Mouse (Mus musculus) hindbrain, embryonic 10.5 days (tissue): ENCODE results near the gene Podxl. TPM values are rescaled to one million over a fixed set of nuclear protein-coding genes. Genes with fewer than 3 reads are reported as not detected.
A peak's percentile ranks its signal among the peaks of the same experiment; 100 is the strongest.
"Not testable (repeated sequence)": the region's sequence is repeated elsewhere in the genome, so short reads cannot be mapped to it uniquely, and the experiment has no call there.

Experiments used
- DNase-seq: peaks from one replicate; pipeline ENCODE4 v3.0.0-alpha.2; 2017; ENCODE audit warnings: low spot score
- H3K27ac ChIP-seq: fragments of 300-500 bp; sonication (generic); 2 replicates; pipeline ENCODE4 v1.5.1; 2016; ENCODE audit warnings: mild to moderate bottlenecking, moderate library complexity
- H3K27me3 ChIP-seq: fragments of 300-500 bp; sonication (generic); 2 replicates; pipeline ENCODE4 v1.6.1; 2016; ENCODE audit warnings: mild to moderate bottlenecking; ENCODE audit not compliant: poor library complexity, insufficient read depth, severe bottlenecking
- H3K36me3 ChIP-seq: fragments of 300-500 bp; sonication (generic); 2 replicates; pipeline ENCODE4 v1.6.1; 2016; ENCODE audit warnings: mild to moderate bottlenecking, moderate library complexity
- H3K4me1 ChIP-seq: fragments of 300-500 bp; sonication (generic); replicated peaks from 2 replicates; pipeline ENCODE4 v1.6.1; 2016; ENCODE audit warnings: mild to moderate bottlenecking
- H3K4me3 ChIP-seq: fragments of 300-500 bp; sonication (generic); 2 replicates; pipeline ENCODE4 v1.5.1; 2016; ENCODE audit warnings: mild to moderate bottlenecking, moderate library complexity
- H3K9me3 ChIP-seq: fragments of 300-500 bp; sonication (generic); 2 replicates; pipeline ENCODE4 v1.6.1; 2016; ENCODE audit warnings: mild to moderate bottlenecking, moderate library complexity
- WGBS: fragments of 180-500 bp; shearing (Covaris S2); methylation state at CpG from one replicate; pipeline ENCODE4 v1.1.7; 2016; 5-methylcytosine and 5-hydroxymethylcytosine counted together
- polyA plus RNA-seq: library from polyadenylated mRNA; unstranded; fragments of >200 nt; fragmentation: Nextera tagmentation; extraction: Ambion mirVana; gene quantifications from 2 replicates; pipeline ENCODE4 v1.2.1, GENCODE M21; 2016

Podxl gene
- polyA plus RNA-seq, 1 experiment from 2014 or later = 16.2 TPM

DNA sequence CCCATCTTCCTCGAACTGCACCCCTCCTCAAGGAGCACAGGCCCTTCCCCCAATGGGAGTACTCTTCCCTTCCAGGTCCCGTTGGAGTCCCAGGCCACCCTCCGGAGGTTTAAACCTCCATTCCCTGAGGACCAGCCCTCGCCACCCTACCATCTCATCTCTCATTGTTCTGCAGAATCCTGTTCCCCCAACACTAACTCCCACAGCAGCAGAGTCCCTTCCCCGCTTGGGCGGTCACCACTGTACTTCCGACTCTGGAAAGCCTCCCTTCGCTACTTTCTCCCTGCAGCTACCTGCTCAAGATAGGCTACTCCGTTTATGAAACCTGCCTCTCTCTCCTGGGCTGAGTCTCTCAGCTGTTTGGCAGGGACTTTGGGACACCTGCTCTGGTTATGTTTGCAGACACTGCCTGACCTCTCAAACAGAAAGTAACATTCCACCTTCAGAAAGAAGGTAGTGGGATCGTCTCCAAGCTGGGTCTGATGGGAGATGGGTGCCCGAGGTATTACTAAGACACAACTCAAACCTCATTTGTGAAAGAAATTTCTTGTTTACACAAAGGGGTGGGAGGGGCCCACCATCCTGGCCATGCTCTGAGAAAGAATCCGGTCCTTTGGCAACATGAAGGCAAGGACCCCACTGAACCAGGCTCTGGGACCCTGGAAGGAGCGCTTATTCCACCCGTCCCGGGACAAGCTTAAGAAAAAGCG, 1.3 kb downstream of the Podxl start:
- Histone ChIP-seq H3K9me3 (no peaks in the 10 kb centered on the region), H3K27me3 (peaks cover 45% of the 10 kb centered on the region), H3K4me1 (peaks cover 66% of the 10 kb centered on the region), H3K36me3 (no peaks in the 10 kb centered on the region; the same call in 1 of the 2 replicates), H3K27ac (peak overlapping the region; percentile 94), H3K4me3 (peak overlapping the region; percentile 84)
- DNase-seq = peak; percentile 40
- WGBS = 2% methylated on average over 16 of the region's 16 CpGs

DNA sequence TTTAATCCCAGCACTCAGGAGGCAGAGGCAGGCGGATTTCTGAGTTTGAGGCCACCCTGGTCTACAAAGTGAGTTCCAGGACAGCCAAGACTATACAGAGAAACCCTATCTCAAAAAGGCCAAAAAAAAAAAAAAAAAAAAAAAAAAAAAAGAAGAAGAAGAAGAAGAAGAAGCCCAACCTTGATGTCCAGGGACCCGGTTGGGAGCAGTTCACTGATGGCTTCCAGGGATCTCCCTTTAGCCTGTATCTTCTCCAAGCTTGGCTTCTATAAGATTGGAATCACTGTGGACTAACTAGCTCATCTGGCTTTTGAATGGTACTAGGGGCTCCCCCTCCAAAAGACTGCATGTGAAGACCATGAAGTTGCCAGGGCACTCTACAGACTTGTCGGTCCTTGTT, 1.8 kb downstream of the Podxl start:
- not testable (repeated sequence) for DNase-seq, H3K9me3 ChIP-seq, H3K36me3 ChIP-seq
- WGBS = 41% methylated on average over 3 of the region's 3 CpGs
- Histone ChIP-seq H3K27ac (peak overlapping the region; percentile 94), H3K4me3 (peak overlapping the region; percentile 84), H3K4me1 (peaks cover 60% of the 10 kb centered on the region), H3K27me3 (peaks cover 42% of the 10 kb centered on the region)

DNA sequence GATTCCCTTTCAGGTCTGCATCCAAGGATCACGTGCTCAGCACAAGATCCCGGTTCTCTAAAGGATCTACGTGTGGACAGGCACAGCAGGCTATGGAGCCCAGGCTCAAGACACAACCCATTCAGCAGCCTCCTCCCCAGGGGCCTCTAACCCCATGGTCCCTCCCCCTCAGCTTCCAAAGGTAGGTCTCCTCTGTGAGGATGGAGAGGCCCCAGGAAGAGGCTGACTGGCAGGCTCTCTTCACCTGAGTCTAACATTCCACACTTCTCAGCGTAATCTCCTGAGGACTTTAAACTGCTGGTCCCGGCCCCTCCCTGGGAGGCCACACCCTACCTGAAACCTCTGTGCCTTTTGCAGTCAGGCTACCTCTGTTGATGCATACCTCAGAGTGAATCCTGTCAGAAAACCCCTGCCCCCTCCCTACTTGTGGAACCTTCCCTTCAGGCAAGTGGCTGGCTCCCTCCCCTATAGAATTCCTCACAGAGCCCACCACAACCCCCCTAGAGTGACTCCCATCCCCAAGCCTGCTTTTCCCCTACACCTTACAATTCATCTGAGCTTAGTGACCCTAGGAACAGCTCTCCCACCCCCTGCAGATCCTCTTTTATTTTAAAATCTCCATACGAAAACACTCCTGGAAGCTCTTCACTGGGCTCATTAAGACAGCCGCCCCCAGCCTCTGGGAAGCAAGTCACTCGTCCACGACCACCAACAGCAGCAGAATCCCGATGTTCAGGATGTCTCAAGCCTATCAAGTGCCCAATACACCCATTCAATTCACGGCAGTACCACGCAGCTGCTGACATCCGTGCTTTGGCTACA, 3.4 kb downstream of the Podxl start:
- 8% methylated on average over 13 of the region's 13 CpGs for WGBS
- Histone ChIP-seq H3K27me3 (peaks cover 33% of the 10 kb centered on the region), H3K4me1 (peaks cover 58% of the 10 kb centered on the region), H3K27ac (peak overlapping the region; percentile 57), H3K9me3 (no peaks in the 10 kb centered on the region), H3K4me3 (peak overlapping the region; percentile 26), H3K36me3 (peaks cover under 1% of the 10 kb centered on the region; the same call in 1 of the 2 replicates)
- DNase-seq = no peak

DNA sequence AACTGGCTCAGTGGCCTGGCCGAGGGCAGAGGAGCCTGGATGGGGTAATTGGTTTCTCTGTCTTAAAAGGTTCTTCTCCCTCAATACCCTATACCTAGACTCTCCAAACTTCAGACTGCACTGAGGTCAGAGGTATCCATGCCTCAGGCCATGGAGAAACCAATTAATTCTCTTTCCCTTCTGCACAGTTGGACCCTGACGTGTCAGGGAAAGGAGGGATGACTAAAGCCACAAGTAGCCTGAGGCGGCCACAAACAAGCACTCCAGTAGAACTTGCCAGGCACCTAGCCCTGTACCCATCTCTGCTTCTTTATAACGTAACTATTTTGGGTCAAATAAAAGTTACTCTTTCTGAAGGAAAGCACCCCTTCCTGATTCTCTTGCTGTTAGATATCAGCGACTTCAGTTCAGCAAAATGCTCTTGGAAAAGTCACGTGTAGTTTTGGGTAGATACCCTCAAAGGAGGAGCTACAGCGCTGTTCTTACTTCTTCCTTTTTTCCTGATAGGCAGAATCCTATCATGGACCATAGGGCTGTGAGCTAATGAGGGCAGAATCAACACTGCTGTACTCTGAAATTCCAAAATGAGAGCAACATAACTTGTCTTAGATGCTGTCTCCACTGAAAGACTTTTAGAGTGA, 7.2 kb downstream of the Podxl start:
- peaks cover 7% of the 10 kb centered on the region; the same call in 1 of the 2 replicates for H3K36me3 ChIP-seq
- H3K4me3 ChIP-seq = no peak overlapping the region
- H3K27me3 ChIP-seq = peaks cover 17% of the 10 kb centered on the region
- DNase-seq = no peak
- H3K4me1 ChIP-seq = peaks cover 34% of the 10 kb centered on the region
- H3K9me3 ChIP-seq = no peaks in the 10 kb centered on the region
- H3K27ac ChIP-seq = no peak overlapping the region
- 82% methylated on average over 7 of the region's 7 CpGs for WGBS

DNA sequence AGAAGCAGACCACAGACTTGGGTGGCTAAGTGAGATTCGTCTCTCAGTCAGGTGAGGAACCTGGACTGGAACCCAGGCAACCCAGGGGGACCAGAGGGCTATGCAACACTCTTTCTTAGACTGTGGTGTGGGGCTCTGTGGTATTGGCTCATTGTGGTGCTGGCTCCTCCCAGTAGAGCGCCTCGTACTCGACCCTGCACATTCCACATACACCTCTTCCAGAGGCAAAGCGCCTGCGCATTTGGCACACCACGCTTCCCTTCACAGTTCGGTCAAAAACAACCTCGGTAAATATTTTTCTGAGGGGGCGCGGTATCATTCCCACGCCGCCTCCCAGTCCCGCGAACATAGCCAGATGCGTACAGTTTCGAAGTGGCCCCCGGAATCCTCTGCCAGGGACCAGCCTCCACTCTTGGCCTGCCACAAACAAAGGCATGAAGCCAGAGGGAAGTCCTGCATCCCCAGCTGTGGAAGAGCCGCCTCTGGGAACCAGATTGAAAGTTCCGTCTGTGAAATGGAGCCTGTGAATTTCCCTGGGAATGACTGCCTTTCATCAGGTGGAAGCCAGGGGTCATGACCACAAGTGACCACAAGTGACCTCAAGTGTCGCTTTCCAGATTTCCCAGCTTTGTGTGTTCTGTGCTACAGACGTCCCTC, 12.8 kb downstream of the Podxl start:
- H3K27me3 ChIP-seq = no peaks in the 10 kb centered on the region
- H3K27ac ChIP-seq = no peak overlapping the region
- peaks cover 7% of the 10 kb centered on the region; the same call in 1 of the 2 replicates for H3K36me3 ChIP-seq
- peak; percentile 20 for DNase-seq
- WGBS = 65% methylated on average over 22 of the region's 22 CpGs
- peaks cover 45% of the 10 kb centered on the region for H3K4me1 ChIP-seq
- no peak overlapping the region for H3K4me3 ChIP-seq
- H3K9me3 ChIP-seq = no peaks in the 10 kb centered on the region

DNA sequence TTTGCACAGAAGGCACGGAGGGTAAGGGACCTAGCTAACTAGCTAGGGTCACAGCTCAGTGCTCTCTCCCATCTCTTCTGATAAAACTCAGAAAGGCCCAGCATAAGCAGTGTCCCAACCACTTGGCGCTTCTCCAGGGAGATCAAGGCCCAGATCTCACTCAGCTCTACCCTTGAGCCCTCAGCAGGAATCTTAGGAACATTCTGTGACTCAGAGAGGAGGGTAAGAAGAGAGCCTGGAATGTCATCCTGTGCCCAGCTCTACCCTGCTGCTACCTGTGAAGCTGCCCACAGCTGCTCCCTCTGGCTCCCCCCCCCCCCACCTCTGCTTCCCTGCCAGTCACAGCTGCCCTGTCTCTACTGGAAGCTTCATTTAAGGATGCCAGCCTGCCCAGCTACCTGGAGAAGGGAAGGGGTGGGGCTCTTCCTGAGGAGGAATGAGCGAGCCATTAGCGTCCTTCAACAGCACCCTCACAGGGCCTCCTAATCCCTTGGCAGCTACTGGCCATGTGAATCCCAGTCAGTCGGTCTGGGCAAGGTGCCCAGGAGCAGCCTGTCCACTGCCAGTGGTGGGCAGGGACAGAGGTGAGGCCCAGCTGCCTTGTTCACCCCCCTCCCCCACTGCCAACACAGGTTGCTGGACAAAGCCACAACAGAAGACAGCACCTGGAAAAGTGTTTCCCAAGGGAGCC, 14.3 kb downstream of the Podxl start:
- Histone ChIP-seq H3K9me3 (no peaks in the 10 kb centered on the region), H3K4me3 (no peak overlapping the region), H3K4me1 (peaks cover 49% of the 10 kb centered on the region), H3K27ac (peak overlapping the region; percentile 46; the same call in 1 of the 2 replicates), H3K27me3 (no peaks in the 10 kb centered on the region), H3K36me3 (no peaks in the 10 kb centered on the region)
- DNase-seq = no peak
- 74% methylated on average over 5 of the region's 5 CpGs for WGBS

DNA sequence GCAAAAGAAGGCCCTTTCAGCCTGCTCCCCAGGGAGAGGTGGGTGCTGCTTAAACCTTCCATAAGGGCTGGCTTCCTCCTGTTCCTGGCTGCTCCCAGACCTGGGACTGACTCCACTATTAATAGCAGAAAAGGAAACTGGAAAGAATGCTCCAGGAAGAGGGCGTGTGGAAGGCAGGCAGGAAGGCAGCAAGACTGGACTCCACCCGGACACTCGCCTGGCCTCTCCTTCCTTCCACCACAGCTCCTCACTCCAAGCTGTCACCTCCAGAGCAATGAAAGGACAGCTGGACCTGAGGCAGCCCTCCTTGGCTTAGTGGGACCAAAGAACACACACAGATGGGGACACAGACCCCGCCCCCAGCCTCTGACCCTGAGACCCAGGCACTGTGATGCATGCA, 19.5 kb downstream of the Podxl start:
- no peak overlapping the region for H3K4me3 ChIP-seq
- H3K27me3 ChIP-seq = no peaks in the 10 kb centered on the region
- WGBS = 84% methylated on average over 4 of the region's 4 CpGs
- H3K4me1 ChIP-seq = peaks cover 26% of the 10 kb centered on the region
- no peak for DNase-seq
- H3K36me3 ChIP-seq = peaks cover 23% of the 10 kb centered on the region
- H3K9me3 ChIP-seq = no peaks in the 10 kb centered on the region
- H3K27ac ChIP-seq = 0 out of 2 replicates have a peak overlapping the region, but pooled peaks have one; percentile 19

DNA sequence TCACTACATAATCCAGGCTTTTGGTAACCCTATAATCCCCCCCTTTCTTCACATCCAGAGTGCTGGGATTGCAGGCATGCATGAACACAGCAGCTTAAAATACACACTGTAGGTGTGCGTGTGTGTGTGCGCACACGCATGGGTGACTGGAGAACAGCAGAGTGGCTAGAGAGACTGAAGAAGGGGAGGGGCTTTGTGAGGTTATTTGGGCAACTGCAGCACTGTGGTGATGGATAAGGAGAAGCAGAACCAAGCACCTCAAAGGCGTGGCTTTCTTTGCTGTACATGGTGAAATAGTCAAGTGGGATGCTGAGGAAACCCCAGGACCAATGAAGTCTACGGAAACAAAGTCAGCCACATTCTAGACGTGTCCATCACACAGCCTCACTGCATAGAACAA, 23.8 kb downstream of the Podxl start:
- no peak for DNase-seq
- no peak overlapping the region for H3K4me3 ChIP-seq
- H3K36me3 ChIP-seq = peaks cover 23% of the 10 kb centered on the region
- no peaks in the 10 kb centered on the region for H3K9me3 ChIP-seq
- peaks cover 8% of the 10 kb centered on the region for H3K4me1 ChIP-seq
- H3K27me3 ChIP-seq = no peaks in the 10 kb centered on the region
- 92% methylated on average over 6 of the region's 6 CpGs for WGBS
- no peak overlapping the region for H3K27ac ChIP-seq

DNA sequence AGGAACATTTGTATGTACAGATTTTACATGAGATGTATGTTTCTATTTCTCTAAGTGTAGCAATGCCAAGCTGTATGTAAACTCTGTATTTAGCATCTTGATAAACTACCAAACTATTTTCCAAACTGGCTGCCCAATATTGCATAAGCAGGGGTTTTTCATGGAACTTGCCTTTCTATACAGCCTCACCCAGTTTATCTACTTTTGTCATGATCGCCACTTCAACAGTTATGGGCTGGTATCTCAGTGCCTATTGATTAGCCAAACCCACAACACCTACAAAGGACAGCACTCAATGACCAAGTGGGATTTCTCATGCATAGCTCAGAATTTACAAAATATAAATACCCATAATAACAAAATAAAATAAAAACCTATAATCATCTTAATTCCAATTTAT, 25.7 kb downstream of the Podxl start:
- H3K4me3 ChIP-seq = no peak overlapping the region
- no peak for DNase-seq
- WGBS = 94% methylated on average over 1 of the region's 1 CpGs
- no peaks in the 10 kb centered on the region for H3K9me3 ChIP-seq
- H3K4me1 ChIP-seq = no peaks in the 10 kb centered on the region; the same call in 1 of the 2 replicates
- H3K27ac ChIP-seq = no peak overlapping the region
- peaks cover 20% of the 10 kb centered on the region for H3K36me3 ChIP-seq
- no peaks in the 10 kb centered on the region for H3K27me3 ChIP-seq

DNA sequence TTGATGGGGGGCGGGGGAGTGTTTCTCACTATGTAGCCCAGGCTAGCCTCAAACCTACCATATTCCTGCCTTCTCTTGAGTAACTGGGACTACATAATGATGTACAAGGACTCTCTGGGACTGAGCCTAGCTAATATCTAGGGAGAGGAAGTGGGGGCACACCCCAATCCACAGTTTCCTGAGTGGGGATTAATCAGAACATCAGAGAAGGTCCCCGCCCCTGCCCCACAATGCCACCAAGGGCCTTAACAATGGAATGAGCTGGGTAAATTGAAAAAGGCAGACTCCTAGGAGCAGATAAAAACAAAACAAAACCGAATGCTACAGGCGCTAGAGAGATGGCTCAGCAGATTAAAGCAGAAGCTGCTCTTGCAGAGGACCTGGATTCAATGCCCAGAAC, 26.6 kb downstream of the Podxl start:
- no peak for DNase-seq
- H3K27ac ChIP-seq = no peak overlapping the region
- H3K36me3 ChIP-seq = peaks cover 10% of the 10 kb centered on the region; the same call in 1 of the 2 replicates
- no peaks in the 10 kb centered on the region; the same call in 1 of the 2 replicates for H3K4me1 ChIP-seq
- H3K9me3 ChIP-seq = no peaks in the 10 kb centered on the region
- H3K4me3 ChIP-seq = no peak overlapping the region
- WGBS = 85% methylated on average over 4 of the region's 4 CpGs
- no peaks in the 10 kb centered on the region for H3K27me3 ChIP-seq

DNA sequence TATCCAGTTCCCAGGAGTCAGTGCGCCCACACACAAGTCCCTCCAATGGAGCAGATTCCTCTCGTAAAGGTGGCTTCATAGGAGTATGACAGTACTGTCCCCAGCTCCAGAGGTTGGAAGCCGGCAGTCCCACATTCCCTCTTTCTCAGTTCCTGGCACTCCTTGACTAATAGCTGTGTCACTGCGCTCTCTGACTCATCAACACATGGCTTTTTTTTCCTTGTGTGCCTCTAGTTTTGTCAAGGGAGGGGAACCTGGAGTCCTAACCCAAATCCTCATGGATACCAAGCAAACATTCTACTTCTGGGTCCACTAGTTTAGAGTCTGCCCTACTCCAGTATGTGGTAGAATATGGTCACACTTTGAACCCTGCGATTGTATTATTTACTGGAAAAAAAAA, 29.1 kb downstream of the Podxl start:
- Histone ChIP-seq H3K36me3 (no peaks in the 10 kb centered on the region), H3K9me3 (no peaks in the 10 kb centered on the region), H3K27ac (no peak overlapping the region), H3K4me3 (no peak overlapping the region), H3K4me1 (no peaks in the 10 kb centered on the region; the same call in 1 of the 2 replicates), H3K27me3 (no peaks in the 10 kb centered on the region)
- no peak for DNase-seq
- 93% methylated on average over 5 of the region's 5 CpGs for WGBS

DNA sequence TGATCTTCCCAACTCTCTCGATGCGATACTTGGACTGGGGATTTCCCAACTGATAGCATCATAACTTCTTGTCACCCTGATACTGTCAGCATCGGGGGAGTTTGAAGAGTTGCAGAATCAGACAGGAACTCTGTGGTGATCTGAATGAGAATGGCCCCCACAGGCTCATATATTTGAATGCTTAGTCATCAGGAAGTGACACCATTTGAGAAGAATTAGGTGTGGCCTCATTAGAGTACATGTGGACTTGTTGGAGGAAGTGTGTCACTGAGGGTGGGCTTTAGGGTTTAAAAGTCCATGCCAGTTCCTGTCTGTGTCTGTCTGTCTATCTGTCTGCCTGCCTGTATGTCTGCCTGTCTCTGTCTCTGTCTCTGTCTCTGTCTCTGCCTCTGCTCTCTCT, 31.9 kb downstream of the Podxl start:
- no peak overlapping the region for H3K27ac ChIP-seq
- WGBS = 92% methylated on average over 3 of the region's 3 CpGs
- no peaks in the 10 kb centered on the region for H3K27me3 ChIP-seq
- H3K4me1 ChIP-seq = no peaks in the 10 kb centered on the region; the same call in 1 of the 2 replicates
- no peak overlapping the region for H3K4me3 ChIP-seq
- DNase-seq = no peak
- no peaks in the 10 kb centered on the region for H3K9me3 ChIP-seq
- H3K36me3 ChIP-seq = peaks cover 16% of the 10 kb centered on the region
